Mouse (Mus musculus): ENCODE results near the gene Map7.

The Map7 gene

GRCm38 (mm10) chr10:20153507-20153906 is 5.2 kb downstream of the Map7 start:
- DNase-seq: no peak

- DNase-seq: no peak
These were observed 7.1 kb downstream of the Map7 start for GRCm38 (mm10) chr10:20155401-20155800.

DNA sequence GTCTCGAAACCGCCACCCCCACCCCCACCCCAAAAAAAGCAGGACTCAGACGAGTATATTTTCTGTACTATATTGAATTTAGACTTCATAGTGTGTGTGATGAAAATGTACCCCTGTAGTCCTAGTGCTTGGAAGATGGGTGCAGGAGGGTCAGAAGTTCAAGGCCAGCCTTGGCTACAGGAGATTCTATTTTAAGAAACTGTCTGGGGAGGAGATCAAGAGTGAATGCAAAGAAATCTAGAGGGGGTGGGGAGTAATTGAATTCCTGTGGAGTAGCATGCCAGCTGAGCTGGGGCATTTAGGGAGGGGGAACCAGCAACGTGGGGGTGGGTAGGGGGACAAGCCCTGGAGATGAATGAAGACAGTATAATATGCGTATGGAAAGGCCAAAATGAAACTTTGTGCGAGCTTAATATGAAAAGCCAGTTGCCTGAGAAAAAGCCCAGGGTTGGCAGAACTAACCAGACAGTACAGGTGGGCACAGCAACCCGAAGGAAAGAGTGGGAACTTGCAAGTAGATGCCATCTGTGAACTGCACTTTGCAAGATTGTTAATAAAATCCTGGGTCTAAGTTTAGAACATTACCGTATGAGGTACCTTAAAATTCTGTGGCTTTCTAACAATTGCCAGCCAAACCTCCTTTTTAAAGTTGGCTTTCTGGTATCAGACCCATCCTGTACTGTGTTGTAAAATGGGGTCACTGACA is 8.9 kb downstream of the Map7 start:
- DNase-seq: no peak

GRCm38 (mm10) chr10:20158756-20159155 is 10.5 kb downstream of the Map7 start:
- no peak for DNase-seq

- DNase-seq: no peak
These were observed 11.0 kb downstream of the Map7 start for GRCm38 (mm10) chr10:20159308-20159707.

- peak; percentile 52 for DNase-seq
These were observed 12.6 kb downstream of the Map7 start for GRCm38 (mm10) chr10:20160914-20161313.

GRCm38 (mm10) chr10:20164810-20165209 is 16.5 kb downstream of the Map7 start:
- no peak for DNase-seq

DNA sequence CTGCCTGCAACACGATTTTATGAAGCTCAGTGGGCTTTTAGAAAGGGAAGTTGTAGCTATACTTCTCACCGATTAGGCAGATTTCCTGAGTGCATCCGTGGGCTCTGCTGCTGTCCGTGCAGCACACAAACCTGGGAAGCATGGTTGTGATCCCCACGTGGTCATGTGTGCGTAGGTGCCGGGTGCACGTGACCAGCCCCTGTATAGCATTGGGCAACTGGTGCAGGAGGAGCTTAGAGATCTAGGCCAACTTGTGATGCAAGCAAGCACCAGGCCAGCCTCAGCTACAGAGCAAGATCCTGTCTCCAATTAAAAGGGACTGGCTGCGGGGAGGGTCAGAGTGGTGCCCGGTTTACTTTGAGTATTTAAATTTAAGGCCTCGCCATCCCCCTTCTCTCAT is 18.5 kb downstream of the Map7 start:
- no peak for DNase-seq

DNA sequence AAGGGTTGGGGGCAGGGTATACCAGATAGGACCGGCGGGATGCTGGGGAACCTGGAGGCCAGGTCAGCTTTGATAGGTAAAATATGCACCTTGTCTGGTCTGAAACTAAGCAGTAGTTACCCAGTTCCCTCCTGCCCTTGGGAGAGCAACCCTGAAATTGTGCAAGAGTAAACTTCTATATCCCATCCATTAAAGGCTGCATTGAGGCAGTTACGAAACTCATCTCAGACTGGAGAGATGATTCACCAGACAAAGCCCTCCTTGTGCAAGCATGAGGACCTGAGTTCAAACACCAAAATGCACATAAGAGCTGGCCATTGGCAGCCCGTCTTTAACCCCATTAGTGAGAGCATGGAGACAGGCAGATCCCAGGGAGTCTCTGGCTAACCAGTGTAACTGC is 19.2 kb downstream of the Map7 start:
- DNase-seq: no peak

DNA sequence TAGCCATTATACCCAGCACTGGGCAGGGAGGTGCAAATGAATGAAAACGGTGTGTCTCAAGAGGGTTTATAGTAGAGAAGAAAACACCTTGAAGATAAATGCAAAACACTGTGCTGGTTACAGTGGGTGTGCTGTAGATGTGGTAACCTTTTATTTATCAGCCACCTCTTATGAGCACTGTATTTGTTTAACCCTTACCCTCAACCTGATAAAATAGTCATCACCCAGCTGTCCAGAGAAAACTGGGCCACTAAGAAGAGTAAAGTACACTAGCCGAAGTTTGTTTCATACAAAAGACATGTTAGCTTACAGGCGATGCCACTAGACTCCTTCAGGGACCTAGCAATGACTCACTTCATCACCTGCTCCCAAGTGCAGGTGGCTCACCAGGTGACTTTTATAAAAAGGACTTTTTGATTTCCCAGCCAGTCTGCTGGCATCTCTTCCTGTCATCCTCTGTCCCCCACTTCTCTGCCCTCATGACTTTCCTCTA is 21.0 kb downstream of the Map7 start:
- DNase-seq: no peak

DNA sequence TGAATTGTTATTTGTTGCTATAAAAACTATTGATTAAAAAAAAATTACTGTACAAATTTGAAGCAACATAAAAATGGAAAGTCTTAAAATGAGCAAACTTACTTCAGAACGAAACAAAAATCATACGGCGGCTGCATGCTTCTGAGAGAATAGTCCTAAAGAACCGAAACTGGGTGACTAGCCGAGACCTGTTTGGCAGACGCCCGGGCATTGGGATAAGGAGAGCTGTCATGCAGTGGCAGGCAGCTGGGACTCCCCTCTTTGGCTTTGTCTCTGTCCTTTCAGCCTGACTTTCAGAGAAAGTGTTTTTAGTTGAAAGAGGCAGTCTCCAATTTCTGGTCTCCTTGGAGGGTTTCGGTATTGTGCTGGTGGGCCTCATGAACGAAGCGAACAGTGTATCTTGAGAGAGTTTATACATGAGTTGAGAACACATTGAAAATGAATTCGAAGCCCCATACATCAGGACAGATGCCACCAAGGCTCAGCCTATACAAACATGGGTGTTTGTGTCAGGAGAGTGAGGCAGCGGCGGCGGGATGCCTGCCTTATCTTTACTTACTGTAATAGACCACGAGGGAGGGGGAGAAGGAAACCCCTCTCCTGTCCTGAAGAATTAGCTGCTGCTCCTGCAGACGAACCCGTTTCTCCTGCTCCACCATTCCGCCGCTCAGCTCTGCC is 21.8 kb downstream of the Map7 start:
- DNase-seq: no peak

- peak; percentile 78 for DNase-seq
These were observed 22.4 kb downstream of the Map7 start for GRCm38 (mm10) chr10:20170605-20171088.

GRCm38 (mm10) chr10:20171209-20171608 is 22.9 kb downstream of the Map7 start:
- peak; percentile 70 for DNase-seq

DNA sequence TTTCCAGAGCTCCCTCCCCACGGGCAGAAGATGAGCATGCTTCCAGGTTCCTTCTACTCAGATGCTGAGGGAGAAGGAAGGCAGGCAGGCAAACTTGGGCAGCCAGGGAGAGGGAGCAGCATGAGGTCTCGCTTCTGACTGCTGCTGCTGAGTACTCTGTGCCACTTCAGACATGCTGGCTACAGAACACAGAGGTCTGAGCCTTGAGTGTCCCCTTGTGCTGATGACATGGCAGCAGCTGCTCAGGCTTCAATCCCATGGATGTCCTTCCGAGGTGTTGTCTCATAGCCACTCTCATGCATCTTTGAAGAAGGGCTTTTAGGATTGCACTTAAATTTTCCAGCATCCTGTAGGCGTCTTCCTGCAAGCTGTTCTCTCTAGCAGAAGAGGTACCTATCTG is 23.5 kb downstream of the Map7 start:
- no peak for DNase-seq

- DNase-seq: peak; percentile 59
These were observed 25.5 kb downstream of the Map7 start for GRCm38 (mm10) chr10:20173733-20174132.

- DNase-seq: no peak
These were observed 27.8 kb downstream of the Map7 start for GRCm38 (mm10) chr10:20176054-20176453.

DNA sequence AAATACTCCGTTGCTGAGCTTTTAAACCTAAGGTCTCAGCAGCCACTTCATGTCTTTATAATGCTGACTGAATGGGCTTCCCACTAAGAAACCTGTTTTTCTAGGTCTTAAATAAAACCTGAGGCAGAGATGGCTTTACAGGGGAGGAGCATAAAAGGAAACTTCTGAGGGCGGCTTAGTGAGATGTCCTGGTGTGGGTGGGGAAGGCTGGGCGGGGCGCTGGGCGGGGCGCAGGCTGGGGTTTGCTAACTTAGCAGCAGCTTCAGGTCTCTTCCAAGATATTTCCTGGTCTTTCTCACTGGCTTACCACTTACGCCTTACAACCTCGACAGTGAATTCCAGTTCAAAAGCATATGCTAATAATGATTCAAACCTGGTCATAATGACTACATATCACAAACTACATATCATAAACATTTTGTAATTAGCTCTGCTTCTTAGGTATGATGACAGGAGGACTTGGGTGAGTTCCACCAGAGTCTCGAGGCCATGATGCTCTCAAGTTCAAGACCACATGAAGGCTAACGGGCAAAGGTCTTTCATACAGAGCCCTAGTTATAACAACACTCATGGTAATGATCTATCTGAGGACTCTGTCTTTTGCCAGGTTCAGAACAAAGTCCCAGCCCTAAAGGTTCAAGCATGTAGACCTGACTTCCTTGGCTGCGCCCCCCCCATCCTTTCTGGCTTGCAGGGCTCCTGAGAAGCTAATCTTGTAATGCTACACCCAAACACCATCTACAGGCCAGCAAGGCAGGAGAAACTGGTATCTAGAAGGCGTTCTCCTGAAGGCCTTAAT is 30.7 kb downstream of the Map7 start:
- DNase-seq: peak; percentile 68

- peak; percentile 32 for DNase-seq
These were observed 32.9 kb downstream of the Map7 start for GRCm38 (mm10) chr10:20181198-20181597.

GRCm38 (mm10) chr10:20181680-20182399 is 33.6 kb downstream of the Map7 start:
- peak; percentile 46 for DNase-seq

GRCm38 (mm10) chr10:20184326-20184725 is 36.1 kb downstream of the Map7 start:
- DNase-seq: peak; percentile 40

DNA sequence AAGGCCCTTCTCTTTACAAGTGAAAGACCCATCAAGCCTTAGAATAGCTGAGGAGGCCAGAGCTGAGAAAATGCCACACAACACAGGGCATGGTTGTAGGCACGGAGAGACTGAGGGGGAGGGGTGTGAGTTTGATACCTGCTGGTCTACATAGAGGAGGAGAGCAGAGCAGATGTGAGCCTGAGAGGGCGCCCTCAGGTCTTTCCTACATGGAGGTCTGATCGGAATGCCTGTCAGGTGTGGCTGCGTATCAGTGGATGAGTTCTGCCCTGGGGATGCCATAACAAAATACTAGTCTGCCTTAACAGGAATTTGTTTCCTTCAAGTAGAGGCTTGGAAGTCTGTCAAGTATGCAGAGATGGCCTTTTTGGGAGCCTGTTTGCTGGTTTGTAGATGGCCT is 37.0 kb downstream of the Map7 start:
- DNase-seq: no peak

DNA sequence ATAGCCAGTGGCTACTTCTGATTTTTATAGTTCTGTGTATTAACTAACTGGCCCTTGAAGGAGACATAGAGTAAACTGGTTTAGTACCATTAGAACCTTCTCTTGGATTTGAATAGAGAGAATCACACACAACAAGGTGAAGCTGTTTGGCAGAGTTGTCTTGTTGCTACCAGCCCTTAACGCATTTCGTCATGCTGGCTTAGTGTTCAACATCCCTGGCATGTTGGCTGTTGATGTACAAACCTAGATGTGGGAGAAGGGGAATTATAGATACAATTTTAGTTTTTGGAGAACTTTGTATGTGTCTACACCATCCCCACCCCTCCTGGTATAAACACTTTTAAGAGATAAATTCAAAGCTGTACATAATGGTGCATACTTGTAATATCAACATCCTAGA is 37.5 kb downstream of the Map7 start:
- no peak for DNase-seq

GRCm38 (mm10) chr10:20186800-20187273 is 38.6 kb downstream of the Map7 start:
- peak; percentile 62 for DNase-seq
